In genomic region chr2:61533131-61533530, GRCm38 (mm10) we compare ENCODE assay signal across 8 mouse cellular contexts. TPM values are rescaled to one million over a fixed set of nuclear protein-coding genes. Genes with fewer than 3 reads are reported as not detected.
DNase-seq lines count a peak whose midpoint lies in the region; ATAC-seq and TF ChIP-seq lines count a peak whose summit lies in the region.

No protein-coding gene starts in this region.

- no peaks in the 10 kb centered on the region for H3K27me3 ChIP-seq in embryonic facial prominence, embryonic 15.5 days
- H3K27me3 ChIP-seq in embryonic facial prominence, embryonic 10.5 days (replicated peaks; ENCODE audit: low read depth, poor library complexity, severe bottlenecking): no peaks in the 10 kb centered on the region
- no peaks in the 10 kb centered on the region for H3K27me3 ChIP-seq in thymus, adult 2 months (ENCODE audit: control insufficient read depth, insufficient read depth, low read length)

- no peak for TF ChIP-seq CTCF in thymus, adult 2 months (IDR thresholded peaks at IDR 0.05; ENCODE audit: borderline replicate concordance, control insufficient read depth, extremely low read depth, insufficient read depth, low read length, poor library complexity)

- no peak overlapping the region for H3K4me3 ChIP-seq in embryonic facial prominence, embryonic 15.5 days (replicated peaks)
- H3K4me3 ChIP-seq in embryonic facial prominence, embryonic 10.5 days: no peak overlapping the region
- no peak overlapping the region for H3K4me3 ChIP-seq in thymus, adult 2 months (ENCODE audit: control insufficient read depth, insufficient read depth, low read length)

- no peak for TF ChIP-seq POLR2A in thymus, adult 2 months (IDR thresholded peaks at IDR 0.05; ENCODE audit: control insufficient read depth, extremely low read depth, insufficient read depth, low read length, poor library complexity)

- H3K4me2 ChIP-seq in embryonic facial prominence, embryonic 15.5 days (replicated peaks): no peak overlapping the region

- no peak for DNase-seq in embryonic facial prominence, embryonic 10.5 days (ENCODE audit: low spot score)
- DNase-seq in adrenal gland, adult (ENCODE audit: inconsistent age in 2 of 2, low spot score in 1 of 2): peak; percentile 54 to 85
- DNase-seq in fat pad, adult 2 months (ENCODE audit: extremely low read depth, low read depth, low spot score): peak; percentile 80
- DNase-seq in heart, postnatal 4 days: peak; percentile 67
- peak; percentile 26 to 66 for DNase-seq in left cerebral cortex, postnatal 25 days (ENCODE audit: low spot score in 2 of 2)
- DNase-seq in urinary bladder, postnatal 14 days (ENCODE audit: low spot score): peak; percentile 68
- DNase-seq in thymus, adult 2 months: no peak

- H3K4me1 ChIP-seq in embryonic facial prominence, embryonic 15.5 days: no peaks in the 10 kb centered on the region
- H3K4me1 ChIP-seq in embryonic facial prominence, embryonic 10.5 days: no peaks in the 10 kb centered on the region
- H3K4me1 ChIP-seq in thymus, adult 2 months (replicated peaks; ENCODE audit: control insufficient read depth, insufficient read depth, low read length): no peaks in the 10 kb centered on the region

- no peaks in the 10 kb centered on the region for H3K36me3 ChIP-seq in embryonic facial prominence, embryonic 15.5 days
- no peaks in the 10 kb centered on the region for H3K36me3 ChIP-seq in embryonic facial prominence, embryonic 10.5 days (replicated peaks)
- H3K36me3 ChIP-seq in thymus, adult 2 months (ENCODE audit: control insufficient read depth, insufficient read depth, low read length): no peaks in the 10 kb centered on the region

- WGBS in embryonic facial prominence, embryonic 15.5 days: 41% methylated on average over 2 of the region's 2 CpGs
- 81% methylated on average over 2 of the region's 2 CpGs for WGBS in embryonic facial prominence, embryonic 10.5 days
- 83% methylated on average over 2 of the region's 2 CpGs for WGBS in thymus, adult 2 months

- H3K9ac ChIP-seq in embryonic facial prominence, embryonic 15.5 days: no peak overlapping the region

- ATAC-seq in embryonic facial prominence, embryonic 15.5 days (ENCODE audit: insufficient number of reproducible peaks, low FRiP score, low TSS enrichment, low read depth): no peak

- intact Hi-C loops in left cerebral cortex, postnatal 25 days (cut with DNase I): no loop called here

- H3K27ac ChIP-seq in embryonic facial prominence, embryonic 15.5 days (replicated peaks): peak overlapping the region; percentile 13; the same call in 1 of the 2 replicates
- no peak overlapping the region for H3K27ac ChIP-seq in embryonic facial prominence, embryonic 10.5 days (replicated peaks)
- H3K27ac ChIP-seq in thymus, adult 2 months (ENCODE audit: control insufficient read depth, insufficient read depth, low read length): no peak overlapping the region

- H3K9me3 ChIP-seq in embryonic facial prominence, embryonic 15.5 days (replicated peaks): no peaks in the 10 kb centered on the region
- H3K9me3 ChIP-seq in embryonic facial prominence, embryonic 10.5 days: no peaks in the 10 kb centered on the region

RNA-seq across cellular contexts. Expression of gene Tank, which starts 45.3 kb away (rescaled TPM):
- 32.4 and 34.6 TPM in 2 replicates for polyA plus RNA-seq in embryonic facial prominence, embryonic 15.5 days (2015; fragmentation: Nextera tagmentation; extraction: Ambion mirVana)
- 23.4 and 25.7 TPM in 2 replicates for polyA plus RNA-seq in embryonic facial prominence, embryonic 10.5 days (2016; fragmentation: Nextera tagmentation; extraction: Ambion mirVana)
- 10 to 100 TPM; 25.0 to 25.6 TPM for total RNA-seq in heart, postnatal 4 days (2021)
- 10 to 100 TPM; 31.7 to 33.5 TPM for total RNA-seq in left cerebral cortex, postnatal 25 days (2021)
- polyA plus RNA-seq in thymus, adult 2 months (2012; rRNA removed): 15.5 and 16.0 TPM in 2 replicates

Comparison
In these comparisons a context has a peak if more than half of its experiments do, and no peak if none do; other contexts are left out.
1. DNase-seq: peak in adrenal gland, adult (2 of 2), fat pad, adult 2 months (single experiment), heart, postnatal 4 days (single experiment), left cerebral cortex, postnatal 25 days (2 of 2) and urinary bladder, postnatal 14 days (single experiment); none in embryonic facial prominence, embryonic 10.5 days (single experiment) and thymus, adult 2 months (single experiment).